Mouse (Mus musculus): Measurements from ENCODE around the gene Vmn1r68.

Gene Vmn1r68

DNA sequence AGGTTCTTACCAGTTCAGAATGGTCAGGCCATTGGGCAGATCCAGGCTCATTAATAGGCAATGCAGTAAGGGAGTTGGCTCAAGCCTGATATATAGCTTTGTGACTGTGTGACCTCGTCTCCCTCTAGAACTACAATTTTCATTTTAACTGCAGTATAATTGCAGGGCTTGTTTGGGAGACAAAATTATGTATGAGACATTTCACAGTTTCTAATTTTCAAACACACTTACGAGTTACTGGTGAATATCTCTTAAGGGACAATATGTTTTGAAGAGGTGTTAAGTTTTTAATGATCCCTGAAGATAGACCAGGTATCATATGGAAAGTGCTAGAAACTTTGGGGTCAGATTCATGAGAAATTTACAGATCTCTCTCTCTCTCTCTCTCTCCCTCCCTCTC is at the start of gene Vmn1r68:
Vmn1r68 (minus strand) TSS at position 101 of the 400 bp plus-strand sequence.
- DNase-seq (ENCODE audit: low read depth), result no peak

DNA sequence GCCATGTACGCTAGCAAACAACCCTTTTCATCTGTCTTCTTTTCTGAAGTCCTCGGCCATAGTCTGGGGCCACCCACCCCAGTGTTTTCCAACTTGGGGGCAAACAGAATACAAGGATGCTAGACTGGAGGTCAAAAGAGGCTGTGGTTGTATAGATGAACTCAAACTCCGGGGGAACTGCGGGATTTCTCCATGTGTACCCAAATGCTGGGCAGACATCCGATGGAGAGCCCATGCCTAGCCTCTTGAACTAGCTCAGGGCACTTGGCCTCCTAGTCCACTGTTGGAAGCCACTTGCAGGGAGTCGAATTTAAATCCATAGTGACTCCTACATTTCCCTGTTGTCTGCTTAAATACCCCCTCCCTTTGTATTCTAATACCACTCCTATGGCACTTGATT is 62.7 kb downstream of the Vmn1r68 start:
- DNase-seq (ENCODE audit: low read depth), result no peak

DNA sequence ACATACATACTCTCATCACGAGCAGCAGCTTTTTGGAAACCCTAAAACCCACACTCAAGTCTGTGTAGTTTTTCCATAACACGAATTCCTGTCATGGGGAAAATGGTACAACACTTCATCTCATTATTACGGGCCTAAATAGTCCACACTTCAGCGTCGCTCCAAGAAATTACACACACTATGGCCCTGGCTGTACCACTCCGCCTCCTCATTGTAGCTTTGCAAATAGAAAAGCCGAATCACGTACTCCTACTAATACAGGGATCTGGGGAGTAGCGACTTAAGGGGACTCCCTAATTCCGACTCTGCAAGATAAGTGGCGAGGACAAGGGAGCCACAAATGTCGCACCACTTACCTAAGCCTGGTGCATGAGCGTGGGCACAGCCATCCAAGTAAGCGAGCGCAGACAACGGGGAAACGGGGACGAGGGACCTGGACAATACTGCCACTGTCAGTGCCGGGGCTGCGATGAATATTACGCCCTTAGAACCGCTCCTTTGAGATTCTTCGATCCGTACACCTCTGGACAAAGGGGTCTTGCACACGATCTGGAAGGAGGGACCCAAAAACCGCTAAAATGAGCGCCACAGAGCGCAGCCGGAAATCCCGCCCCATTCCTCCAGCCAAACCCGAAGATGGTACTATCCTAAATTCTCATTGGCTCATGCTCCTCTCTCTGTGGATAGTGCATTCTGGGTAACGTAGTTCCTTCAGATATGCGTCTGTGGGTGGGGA is 63.3 kb downstream of the Vmn1r68 start, which contains the start of gene Zik1:
Zik1 (minus strand) TSS at position 609 of the 736 bp plus-strand sequence.
- peak; percentile 49 for DNase-seq (ENCODE audit: low read depth)

DNA sequence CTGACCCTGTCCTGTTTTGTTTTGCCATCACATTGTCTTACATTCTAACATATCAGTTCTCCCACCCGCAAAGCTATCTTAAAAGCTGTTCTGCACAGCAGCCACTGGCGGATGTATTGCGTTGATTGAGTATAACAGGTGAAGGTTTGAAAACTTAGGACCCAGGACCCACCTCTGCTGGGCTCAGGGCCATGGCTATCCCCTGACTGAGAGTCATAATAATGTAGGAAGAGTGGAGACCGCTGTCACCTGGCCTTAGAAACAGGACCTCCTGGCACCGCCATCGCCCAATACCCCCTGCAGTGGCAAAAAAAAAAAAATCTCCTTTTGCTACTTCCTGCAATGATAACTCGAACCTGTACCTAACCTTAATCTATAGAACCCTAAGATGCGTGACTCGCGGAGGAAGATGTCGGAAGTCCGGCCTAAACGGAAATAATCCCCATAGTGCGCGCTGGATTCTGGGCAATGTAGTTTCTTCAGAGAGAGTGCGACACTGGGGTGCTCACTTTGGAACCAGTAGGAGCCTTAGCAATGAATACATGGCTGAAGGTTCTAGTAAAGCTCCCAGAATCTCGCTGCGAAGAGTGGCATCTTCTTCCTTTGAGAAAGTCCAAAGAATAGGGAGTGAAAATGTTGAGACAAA is 77.6 kb downstream of the Vmn1r68 start:
- DNase-seq (ENCODE audit: low read depth), result no peak

DNA sequence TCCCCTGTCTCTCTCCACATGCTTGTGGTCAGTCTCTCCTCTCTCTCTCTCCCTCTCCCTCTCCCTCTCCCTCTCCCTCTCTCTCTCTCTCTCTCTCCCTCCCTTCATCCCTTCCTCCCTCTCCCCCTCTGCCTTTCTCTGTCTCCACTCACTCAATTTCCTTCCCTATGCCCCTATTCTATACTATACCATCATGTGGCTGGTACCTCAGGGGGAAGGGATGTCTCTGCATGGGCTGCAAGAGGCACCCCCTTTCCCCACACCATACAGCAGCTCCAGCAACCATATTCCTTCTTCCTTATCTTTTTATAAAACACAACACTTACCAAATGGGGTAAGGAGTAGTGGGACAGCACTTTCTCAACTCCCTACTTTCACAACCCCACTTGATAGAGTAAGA is 78.5 kb downstream of the Vmn1r68 start:
- DNase-seq (ENCODE audit: low read depth), result no peak

DNA sequence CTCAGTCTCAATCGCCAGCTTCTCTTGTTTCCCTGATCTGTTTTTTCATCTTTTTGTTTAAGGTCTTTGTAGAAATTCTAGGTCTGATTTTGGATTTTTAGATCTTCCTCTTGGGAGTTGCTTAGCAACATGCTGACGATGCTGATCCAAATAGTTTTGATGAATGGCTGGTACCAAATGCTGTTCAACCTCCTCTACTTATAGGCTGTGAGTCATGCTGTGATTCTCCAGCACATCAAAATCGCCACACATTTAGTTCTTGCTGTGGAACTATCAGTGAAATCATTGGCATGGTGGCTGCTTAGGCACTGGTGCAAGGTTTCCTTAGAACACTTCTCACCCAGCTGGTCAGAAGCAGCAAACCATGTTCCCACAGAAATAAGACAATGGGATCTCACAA is 100.1 kb downstream of the Vmn1r68 start:
- DNase-seq (ENCODE audit: low read depth), result no peak
